Mouse (Mus musculus): ENCODE data around the gene Loxl4. TPM values are rescaled to one million over a fixed set of nuclear protein-coding genes. Genes with fewer than 3 reads are reported as not detected.

The Loxl4 gene
- polyA plus RNA-seq, 1 experiment from 2014 or later = 0.15 TPM

- no peaks in the 10 kb centered on the region for H3K36me3 ChIP-seq (ENCODE audit: control insufficient read depth, insufficient read depth, low read length)
- H3K27ac ChIP-seq (replicated peaks in 1 of 2; ENCODE audit: control insufficient read depth in 1 of 2, insufficient read depth in 1 of 2, low read depth in 2 of 2, low read length in 2 of 2) = no peak overlapping the region
- peaks cover 8 to 10% of the 10 kb centered on the region in 2 experiments; a peak in 3 of 4 replicates for H3K4me1 ChIP-seq (ENCODE audit: control insufficient read depth in 2 of 2, insufficient read depth in 2 of 2, low read length in 2 of 2)
- ATAC-seq (ENCODE audit: insufficient number of reproducible peaks, insufficient read depth, low FRiP score, low read depth) = no peak
- H3K9me3 ChIP-seq (ENCODE audit: control insufficient read depth, low read length) = no peaks in the 10 kb centered on the region
- 74% methylated on average over 3 of the region's 3 CpGs for WGBS
- H3K4me2 ChIP-seq (ENCODE audit: low read length) = no peak overlapping the region
- peaks cover 6% of the 10 kb centered on the region; the same call in 1 of the 2 replicates for H3K27me3 ChIP-seq (ENCODE audit: control insufficient read depth, insufficient read depth, low read length)
- H3K4me3 ChIP-seq (ENCODE audit: control insufficient read depth in 1 of 2, insufficient read depth in 1 of 2, low read depth in 1 of 2, low read length in 2 of 2) = no peak overlapping the region
- no peak overlapping the region for H3K9ac ChIP-seq (ENCODE audit: low read length)
Observed at GRCm38 (mm10) chr19:42609716-42610115, 2.9 kb downstream of the Loxl4 start.

- no peak overlapping the region for H3K9ac ChIP-seq (ENCODE audit: low read length)
- no peaks in the 10 kb centered on the region for H3K36me3 ChIP-seq (ENCODE audit: control insufficient read depth, insufficient read depth, low read length)
- ATAC-seq (ENCODE audit: insufficient number of reproducible peaks, insufficient read depth, low FRiP score, low read depth) = no peak
- H3K4me1 ChIP-seq (ENCODE audit: control insufficient read depth in 2 of 2, insufficient read depth in 2 of 2, low read length in 2 of 2) = peaks cover 0 to 2% of the 10 kb centered on the region in 2 experiments; a peak in 1 of 4 replicates
- no peaks in the 10 kb centered on the region for H3K9me3 ChIP-seq (ENCODE audit: control insufficient read depth, low read length)
- H3K4me2 ChIP-seq (ENCODE audit: low read length) = no peak overlapping the region
- H3K4me3 ChIP-seq (ENCODE audit: control insufficient read depth in 1 of 2, insufficient read depth in 1 of 2, low read depth in 1 of 2, low read length in 2 of 2) = no peak overlapping the region
- H3K27me3 ChIP-seq (ENCODE audit: control insufficient read depth, insufficient read depth, low read length) = peaks cover 6% of the 10 kb centered on the region; the same call in 1 of the 2 replicates
- WGBS = 85% methylated on average over 5 of the region's 5 CpGs
- H3K27ac ChIP-seq (replicated peaks in 1 of 2; ENCODE audit: control insufficient read depth in 1 of 2, insufficient read depth in 1 of 2, low read depth in 2 of 2, low read length in 2 of 2) = no peak overlapping the region
Observed at GRCm38 (mm10) chr19:42608082-42608481, 4.5 kb downstream of the Loxl4 start.

GRCm38 (mm10) chr19:42602576-42602975 is 10.0 kb downstream of the Loxl4 start:
- no peak overlapping the region for H3K4me2 ChIP-seq (ENCODE audit: low read length)
- H3K36me3 ChIP-seq (ENCODE audit: control insufficient read depth, insufficient read depth, low read length) = peaks cover 5% of the 10 kb centered on the region; the same call in 1 of the 2 replicates
- H3K4me1 ChIP-seq (ENCODE audit: control insufficient read depth in 2 of 2, insufficient read depth in 2 of 2, low read length in 2 of 2) = no peaks in the 10 kb centered on the region
- H3K9me3 ChIP-seq (ENCODE audit: control insufficient read depth, low read length) = no peaks in the 10 kb centered on the region
- no peaks in the 10 kb centered on the region for H3K27me3 ChIP-seq (ENCODE audit: control insufficient read depth, insufficient read depth, low read length)
- ATAC-seq (ENCODE audit: insufficient number of reproducible peaks, insufficient read depth, low FRiP score, low read depth) = no peak
- H3K27ac ChIP-seq (replicated peaks in 1 of 2; ENCODE audit: control insufficient read depth in 1 of 2, insufficient read depth in 1 of 2, low read depth in 2 of 2, low read length in 2 of 2) = no peak overlapping the region
- 66% methylated on average over 8 of the region's 8 CpGs for WGBS
- no peak overlapping the region for H3K4me3 ChIP-seq (ENCODE audit: control insufficient read depth in 1 of 2, insufficient read depth in 1 of 2, low read depth in 1 of 2, low read length in 2 of 2)
- H3K9ac ChIP-seq (ENCODE audit: low read length) = no peak overlapping the region

- WGBS = 79% methylated on average over 8 of the region's 8 CpGs
- no peak for ATAC-seq (ENCODE audit: insufficient number of reproducible peaks, insufficient read depth, low FRiP score, low read depth)
- Histone ChIP-seq H3K4me3 (ENCODE audit: control insufficient read depth in 1 of 2, insufficient read depth in 1 of 2, low read depth in 1 of 2, low read length in 2 of 2) (no peak overlapping the region), H3K4me1 (ENCODE audit: control insufficient read depth in 2 of 2, insufficient read depth in 2 of 2, low read length in 2 of 2) (no peaks in the 10 kb centered on the region), H3K9ac (ENCODE audit: low read length) (no peak overlapping the region), H3K36me3 (ENCODE audit: control insufficient read depth, insufficient read depth, low read length) (peaks cover 5% of the 10 kb centered on the region; the same call in 1 of the 2 replicates), H3K27me3 (ENCODE audit: control insufficient read depth, insufficient read depth, low read length) (no peaks in the 10 kb centered on the region), H3K9me3 (ENCODE audit: control insufficient read depth, low read length) (no peaks in the 10 kb centered on the region), H3K27ac (replicated peaks in 1 of 2; ENCODE audit: control insufficient read depth in 1 of 2, insufficient read depth in 1 of 2, low read depth in 2 of 2, low read length in 2 of 2) (no peak overlapping the region), H3K4me2 (ENCODE audit: low read length) (no peak overlapping the region)
Observed at GRCm38 (mm10) chr19:42602041-42602440, 10.6 kb downstream of the Loxl4 start.

GRCm38 (mm10) chr19:42601445-42601844 is 11.2 kb downstream of the Loxl4 start:
- no peak for ATAC-seq (ENCODE audit: insufficient number of reproducible peaks, insufficient read depth, low FRiP score, low read depth)

GRCm38 (mm10) chr19:42600591-42600990 is 12.0 kb downstream of the Loxl4 start:
- Histone ChIP-seq H3K27ac (replicated peaks in 1 of 2; ENCODE audit: control insufficient read depth in 1 of 2, insufficient read depth in 1 of 2, low read depth in 2 of 2, low read length in 2 of 2) (no peak overlapping the region), H3K4me1 (ENCODE audit: control insufficient read depth in 2 of 2, insufficient read depth in 2 of 2, low read length in 2 of 2) (no peaks in the 10 kb centered on the region), H3K9me3 (ENCODE audit: control insufficient read depth, low read length) (no peaks in the 10 kb centered on the region), H3K36me3 (ENCODE audit: control insufficient read depth, insufficient read depth, low read length) (peaks cover 5% of the 10 kb centered on the region; the same call in 1 of the 2 replicates), H3K27me3 (ENCODE audit: control insufficient read depth, insufficient read depth, low read length) (no peaks in the 10 kb centered on the region), H3K9ac (ENCODE audit: low read length) (no peak overlapping the region), H3K4me2 (ENCODE audit: low read length) (no peak overlapping the region), H3K4me3 (ENCODE audit: control insufficient read depth in 1 of 2, insufficient read depth in 1 of 2, low read depth in 1 of 2, low read length in 2 of 2) (no peak overlapping the region)
- WGBS = 55% methylated on average over 3 of the region's 3 CpGs
- ATAC-seq (ENCODE audit: insufficient number of reproducible peaks, insufficient read depth, low FRiP score, low read depth) = no peak

More at GRCm38 (mm10) chr19:42601445-42601844, 11.2 kb downstream of the Loxl4 start:
- H3K36me3 ChIP-seq (ENCODE audit: control insufficient read depth, insufficient read depth, low read length) = peaks cover 5% of the 10 kb centered on the region; the same call in 1 of the 2 replicates
- WGBS = 87% methylated on average over 2 of the region's 2 CpGs
- H3K9me3 ChIP-seq (ENCODE audit: control insufficient read depth, low read length) = no peaks in the 10 kb centered on the region
- H3K27ac ChIP-seq (replicated peaks in 1 of 2; ENCODE audit: control insufficient read depth in 1 of 2, insufficient read depth in 1 of 2, low read depth in 2 of 2, low read length in 2 of 2) = no peak overlapping the region
- H3K4me2 ChIP-seq (ENCODE audit: low read length) = no peak overlapping the region
- H3K27me3 ChIP-seq (ENCODE audit: control insufficient read depth, insufficient read depth, low read length) = no peaks in the 10 kb centered on the region
- no peak overlapping the region for H3K9ac ChIP-seq (ENCODE audit: low read length)
- H3K4me3 ChIP-seq (ENCODE audit: control insufficient read depth in 1 of 2, insufficient read depth in 1 of 2, low read depth in 1 of 2, low read length in 2 of 2) = no peak overlapping the region
- no peaks in the 10 kb centered on the region for H3K4me1 ChIP-seq (ENCODE audit: control insufficient read depth in 2 of 2, insufficient read depth in 2 of 2, low read length in 2 of 2)

- H3K27me3 ChIP-seq (ENCODE audit: control insufficient read depth, insufficient read depth, low read length) = no peaks in the 10 kb centered on the region
- 84% methylated on average over 17 of the region's 17 CpGs for WGBS
- no peak for ATAC-seq (ENCODE audit: insufficient number of reproducible peaks, insufficient read depth, low FRiP score, low read depth)
- H3K9me3 ChIP-seq (ENCODE audit: control insufficient read depth, low read length) = no peaks in the 10 kb centered on the region
- no peak overlapping the region for H3K4me2 ChIP-seq (ENCODE audit: low read length)
- H3K4me3 ChIP-seq (ENCODE audit: control insufficient read depth in 1 of 2, insufficient read depth in 1 of 2, low read depth in 1 of 2, low read length in 2 of 2) = no peak overlapping the region
- H3K4me1 ChIP-seq (ENCODE audit: control insufficient read depth in 2 of 2, insufficient read depth in 2 of 2, low read length in 2 of 2) = no peaks in the 10 kb centered on the region
- no peak overlapping the region for H3K9ac ChIP-seq (ENCODE audit: low read length)
- peaks cover 8% of the 10 kb centered on the region; the same call in 1 of the 2 replicates for H3K36me3 ChIP-seq (ENCODE audit: control insufficient read depth, insufficient read depth, low read length)
- H3K27ac ChIP-seq (replicated peaks in 1 of 2; ENCODE audit: control insufficient read depth in 1 of 2, insufficient read depth in 1 of 2, low read depth in 2 of 2, low read length in 2 of 2) = no peak overlapping the region
Observed at GRCm38 (mm10) chr19:42599891-42600290, 12.7 kb downstream of the Loxl4 start.

GRCm38 (mm10) chr19:42597896-42598295 is 14.7 kb downstream of the Loxl4 start:
- Histone ChIP-seq H3K36me3 (ENCODE audit: control insufficient read depth, insufficient read depth, low read length) (peaks cover 18% of the 10 kb centered on the region; the same call in 1 of the 2 replicates), H3K9ac (ENCODE audit: low read length) (no peak overlapping the region), H3K27ac (replicated peaks in 1 of 2; ENCODE audit: control insufficient read depth in 1 of 2, insufficient read depth in 1 of 2, low read depth in 2 of 2, low read length in 2 of 2) (no peak overlapping the region), H3K4me3 (ENCODE audit: control insufficient read depth in 1 of 2, insufficient read depth in 1 of 2, low read depth in 1 of 2, low read length in 2 of 2) (no peak overlapping the region), H3K4me1 (ENCODE audit: control insufficient read depth in 2 of 2, insufficient read depth in 2 of 2, low read length in 2 of 2) (peaks cover 0 to 2% of the 10 kb centered on the region in 2 experiments; a peak in 1 of 4 replicates), H3K4me2 (ENCODE audit: low read length) (no peak overlapping the region), H3K27me3 (ENCODE audit: control insufficient read depth, insufficient read depth, low read length) (no peaks in the 10 kb centered on the region), H3K9me3 (ENCODE audit: control insufficient read depth, low read length) (no peaks in the 10 kb centered on the region)
- no peak for ATAC-seq (ENCODE audit: insufficient number of reproducible peaks, insufficient read depth, low FRiP score, low read depth)
- 97% methylated on average over 6 of the region's 6 CpGs for WGBS

Measured in heart, embryonic 14.5 days (tissue).